Mouse (Mus musculus) adrenal gland, postnatal 10 days (tissue): ENCODE results near the gene Cdc73. TPM values are rescaled to one million over a fixed set of nuclear protein-coding genes. Genes with fewer than 3 reads are reported as not detected.
"Not testable (repeated sequence)": the region's sequence is repeated elsewhere in the genome, so short reads cannot be mapped to it uniquely, and the experiment has no call there.

ENCODE experiments used
- DNase-seq: peaks from one replicate; pipeline ENCODE4 v3.0.0; 2021; ENCODE audit warnings: mixed read lengths
- long read RNA-seq, 2 experiments: library from polyadenylated mRNA; stranded (forward); transcript quantifications; one replicate each; pipeline ENCODE4 v2.0.0; 2021
- total RNA-seq, 2 experiments: library from RNA; stranded (reverse); gene quantifications; 2 replicates each; pipeline ENCODE4 v1.2.3; 2021

Gene Cdc73
- total RNA-seq: 10 to 100 TPM; 66.4 to 74.2 TPM
- long read RNA-seq, experiment 1, full-length matches to known transcripts: 24 of 32 reads
- long read RNA-seq, experiment 1, partial matches to known transcripts: 5 of 32 reads
- long read RNA-seq, experiment 1, other reads (novel, unspliced or antisense): 3 of 32 reads
- long read RNA-seq, experiment 2, full-length matches to known transcripts: 20 of 22 reads
- long read RNA-seq, experiment 2, partial matches to known transcripts: 0 of 22 reads
- long read RNA-seq, experiment 2, other reads (novel, unspliced or antisense): 2 of 22 reads

GRCm38 (mm10) chr1:143702741-143703262, at the start of gene Cdc73:
TSS of gene Cdc73 (minus strand) at chr1:143702893.
- DNase-seq: peak; percentile 96

DNA sequence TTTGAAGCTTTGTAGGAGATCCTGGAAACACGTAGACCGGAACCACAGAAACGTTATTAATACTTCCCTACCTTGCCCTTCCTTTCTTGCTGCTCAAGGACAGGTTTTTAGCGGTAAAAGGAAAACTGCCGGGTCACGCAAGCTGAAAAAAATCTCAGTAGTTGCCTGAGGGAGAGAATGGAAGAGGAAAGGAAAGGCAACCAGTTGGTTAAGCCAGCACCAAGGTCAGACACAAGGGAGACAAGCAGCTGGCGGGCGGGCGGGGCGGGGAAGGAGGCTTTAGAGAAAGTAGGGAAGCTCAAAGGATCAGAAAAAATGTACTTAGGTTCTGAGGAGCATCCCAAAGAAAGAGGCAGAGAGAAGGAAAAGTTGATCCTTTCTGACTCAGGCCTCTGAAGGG, 43.2 kb upstream of the Cdc73 start:
- no peak for DNase-seq

DNA sequence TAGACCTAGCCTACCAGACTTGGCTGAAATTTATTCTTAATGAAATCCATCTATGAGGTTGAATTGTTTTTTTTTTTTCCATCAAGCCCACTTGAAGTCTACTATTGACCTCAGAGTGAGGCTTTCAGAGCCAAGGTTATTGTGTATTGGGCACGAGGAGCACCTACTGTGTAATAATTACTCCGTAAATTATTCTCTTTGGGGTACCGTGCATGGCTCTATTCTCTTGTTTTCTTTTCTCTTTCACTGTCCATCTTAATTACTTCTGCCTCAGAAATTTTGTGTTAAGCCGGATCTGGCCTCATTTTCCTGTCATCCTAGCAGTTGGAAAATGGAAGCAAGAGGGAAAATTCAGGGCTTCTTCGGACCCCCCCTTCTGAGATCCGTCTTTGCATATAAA, 39.5 kb upstream of the Cdc73 start:
- no peak for DNase-seq

DNA sequence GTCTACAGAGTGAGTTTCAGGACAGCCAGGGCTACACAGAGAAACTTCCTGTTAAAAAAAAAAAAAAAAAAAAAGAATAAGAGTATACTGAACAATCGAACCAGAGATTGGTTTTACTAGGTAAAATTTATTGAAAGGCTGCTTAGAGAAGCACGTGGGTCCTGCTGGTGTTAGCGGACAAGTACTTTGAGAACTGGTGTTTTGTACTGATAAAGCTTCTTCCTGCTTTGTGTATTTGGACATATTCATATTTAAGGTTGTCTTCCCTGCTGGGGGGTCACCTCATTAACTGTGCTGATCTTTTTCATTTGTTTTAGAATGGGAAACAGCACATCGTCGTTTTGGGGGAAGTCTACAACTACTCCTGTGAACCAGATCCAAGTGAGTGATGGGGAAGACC, 38.6 kb upstream of the Cdc73 start:
- no peak for DNase-seq

- no peak for DNase-seq
These were observed 37.9 kb upstream of the Cdc73 start for GRCm38 (mm10) chr1:143740581-143740980.

DNA sequence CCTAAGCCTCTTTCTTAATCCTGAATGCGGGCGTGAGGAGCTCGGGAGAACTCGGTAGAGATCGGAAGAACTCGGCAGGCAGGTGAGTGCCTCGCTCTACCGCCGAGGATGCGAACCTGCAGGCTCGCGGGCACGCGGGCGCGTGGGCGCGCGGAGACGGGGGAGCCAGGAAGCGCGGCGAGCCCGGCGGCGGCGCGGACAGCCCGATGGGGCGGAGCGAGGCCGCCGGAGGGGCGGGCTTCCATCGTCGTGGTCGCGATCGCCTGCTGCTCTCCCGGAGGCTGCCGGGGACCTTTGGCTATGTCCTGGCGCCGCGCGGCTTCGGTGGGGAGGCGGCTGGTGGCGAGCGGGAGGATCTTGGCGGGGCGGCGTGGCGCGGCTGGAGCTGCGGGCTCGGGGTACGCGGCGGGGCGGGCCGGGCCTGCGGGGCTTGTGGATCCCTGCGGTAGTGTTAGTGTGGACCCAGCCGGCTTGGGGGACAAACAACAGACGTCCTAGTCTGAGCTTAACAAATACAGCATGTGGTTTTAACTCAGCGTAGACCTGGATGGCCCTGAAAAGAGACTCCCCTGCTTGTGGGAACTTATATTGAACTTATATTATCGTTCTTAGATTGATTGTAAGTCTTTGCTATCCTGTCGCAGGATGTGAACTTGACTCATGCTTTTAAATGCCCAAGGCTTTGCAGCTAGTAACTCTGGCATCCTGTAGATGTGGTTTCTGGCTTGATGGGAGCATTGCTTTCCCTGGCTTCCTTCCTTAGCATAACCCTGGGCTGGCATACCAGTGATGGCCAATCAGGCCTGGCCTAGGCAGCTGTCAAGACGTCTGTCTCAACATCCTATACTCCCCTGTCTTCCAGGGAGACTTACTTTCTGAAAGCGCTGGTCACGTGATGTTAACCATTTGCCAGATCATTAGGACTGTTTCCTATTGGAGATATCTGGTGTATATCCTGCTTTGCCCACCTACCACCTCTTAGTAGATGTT, 37.0 kb upstream of the Cdc73 start:
- peak; percentile 91 for DNase-seq

DNA sequence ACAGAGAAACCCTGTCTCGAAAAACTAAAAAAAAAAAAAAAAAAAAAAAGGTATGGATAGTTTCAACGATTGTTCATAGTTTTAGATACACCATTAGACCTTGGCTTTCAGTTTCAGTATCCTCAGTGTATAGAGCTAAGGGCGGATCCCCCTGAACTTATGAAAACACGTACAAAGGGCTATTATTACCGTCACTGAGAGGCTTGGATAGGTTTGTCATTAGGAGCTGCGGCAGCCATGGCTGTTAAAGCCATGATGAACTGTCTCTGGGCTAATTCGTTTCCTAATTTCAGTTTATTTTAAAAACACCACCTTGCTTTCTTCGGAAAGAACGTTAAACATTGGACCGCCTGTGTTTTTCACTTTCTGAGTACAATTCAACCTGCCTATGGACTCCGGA, 36.1 kb upstream of the Cdc73 start:
- DNase-seq: no peak

DNA sequence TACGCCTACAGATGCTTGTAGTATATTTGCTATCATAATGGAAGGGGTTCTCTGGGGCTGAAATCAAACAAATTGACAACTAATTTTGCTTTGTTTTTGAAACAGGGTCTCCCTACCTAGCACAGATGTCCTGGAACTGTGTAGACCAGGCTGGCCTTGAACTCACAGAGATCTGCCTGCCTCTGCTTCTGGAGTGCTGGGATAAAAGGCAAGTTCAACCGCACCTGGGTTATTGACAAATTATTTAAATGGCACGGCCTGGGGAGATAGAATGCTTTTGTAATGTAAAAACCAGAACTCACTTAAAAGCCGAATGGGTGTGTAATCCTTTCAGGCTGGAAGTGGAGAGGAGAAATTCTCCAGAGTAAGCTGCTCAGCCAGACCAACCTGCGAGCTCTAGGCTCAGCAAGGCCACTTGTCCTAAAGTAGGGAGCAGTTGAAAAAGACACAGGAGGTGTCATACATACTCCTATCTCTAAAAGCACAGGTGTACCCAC, 31.3 kb upstream of the Cdc73 start:
- no peak for DNase-seq

DNA sequence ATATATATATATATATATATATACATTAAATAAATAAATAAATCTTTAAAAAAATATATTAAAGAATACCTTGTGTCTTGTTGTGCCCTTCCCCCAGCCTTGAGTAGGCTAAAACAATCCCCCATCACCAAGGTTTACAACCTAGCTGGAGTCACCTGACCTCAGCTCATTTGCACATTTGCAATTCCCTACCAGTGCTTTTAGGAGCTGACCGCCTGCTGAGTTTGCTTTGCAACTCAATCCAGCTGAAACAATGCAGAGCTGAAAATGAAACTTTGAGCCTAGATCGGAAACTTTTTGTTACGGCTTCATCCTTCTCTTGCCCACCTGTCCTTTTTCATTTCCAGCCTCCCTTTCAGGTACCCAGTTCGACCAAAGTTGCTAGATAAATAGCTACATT, 29.0 kb upstream of the Cdc73 start:
- DNase-seq: no peak

GRCm38 (mm10) chr1:143730899-143731298, 28.2 kb upstream of the Cdc73 start:
- peak; percentile 49 for DNase-seq

- peak; percentile 29 for DNase-seq
These were observed 25.2 kb upstream of the Cdc73 start for GRCm38 (mm10) chr1:143727701-143728445.

DNA sequence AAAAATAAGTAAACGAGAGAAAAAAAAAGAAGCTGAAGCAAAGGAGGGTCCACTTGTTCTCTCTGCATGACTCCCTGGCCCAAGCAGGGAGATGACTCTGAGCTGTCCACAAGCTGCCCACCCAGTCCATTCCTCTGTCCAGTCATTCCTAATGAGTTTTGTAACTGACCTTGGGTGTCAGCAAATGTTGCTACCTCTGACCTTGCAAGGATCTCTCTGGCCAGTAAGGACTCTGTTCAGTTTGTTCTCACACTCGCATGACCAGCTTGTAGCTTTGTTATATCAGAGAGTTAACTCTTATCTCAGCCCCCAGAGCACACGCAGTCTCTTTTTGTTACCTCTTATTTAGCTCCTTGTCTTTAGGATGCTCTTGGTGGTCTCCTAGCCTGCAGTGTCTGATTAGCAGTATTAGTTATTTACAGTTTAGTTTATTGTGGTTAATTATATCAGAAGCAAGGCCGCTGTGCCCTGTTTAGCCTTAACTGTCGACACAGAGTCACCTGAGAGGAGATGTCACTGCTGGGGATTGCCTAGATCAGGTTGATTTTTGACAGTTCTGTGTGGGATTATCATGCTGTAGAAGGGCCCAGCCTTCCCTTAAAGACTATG, 21.9 kb upstream of the Cdc73 start:
- peak; percentile 35 for DNase-seq

DNA sequence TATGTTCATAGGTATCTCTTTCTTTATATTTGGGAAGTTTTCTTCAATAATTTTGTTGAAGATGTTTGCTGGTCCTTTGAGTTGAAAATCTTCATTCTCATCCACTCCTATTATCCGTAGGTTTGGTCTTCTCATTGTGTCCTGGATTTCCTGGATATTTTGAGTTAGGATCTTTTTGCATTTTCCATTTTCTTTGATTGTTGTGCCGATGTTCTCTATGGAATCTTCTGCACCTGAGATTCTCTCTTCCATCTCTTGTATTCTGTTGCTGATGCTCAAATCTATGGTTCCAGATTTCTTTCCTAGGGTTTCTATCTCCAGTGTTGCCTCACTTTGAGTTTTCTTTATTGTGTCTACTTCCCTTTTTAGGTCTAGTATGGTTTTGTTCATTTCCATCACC, 13.3 kb upstream of the Cdc73 start, which contains the start of gene Glrx2:
Glrx2 (plus strand) TSS at position 301 of the 400 bp plus-strand sequence.
- not testable (repeated sequence) for DNase-seq

GRCm38 (mm10) chr1:143710627-143710976, 7.9 kb upstream of the Cdc73 start:
- DNase-seq: no peak

DNA sequence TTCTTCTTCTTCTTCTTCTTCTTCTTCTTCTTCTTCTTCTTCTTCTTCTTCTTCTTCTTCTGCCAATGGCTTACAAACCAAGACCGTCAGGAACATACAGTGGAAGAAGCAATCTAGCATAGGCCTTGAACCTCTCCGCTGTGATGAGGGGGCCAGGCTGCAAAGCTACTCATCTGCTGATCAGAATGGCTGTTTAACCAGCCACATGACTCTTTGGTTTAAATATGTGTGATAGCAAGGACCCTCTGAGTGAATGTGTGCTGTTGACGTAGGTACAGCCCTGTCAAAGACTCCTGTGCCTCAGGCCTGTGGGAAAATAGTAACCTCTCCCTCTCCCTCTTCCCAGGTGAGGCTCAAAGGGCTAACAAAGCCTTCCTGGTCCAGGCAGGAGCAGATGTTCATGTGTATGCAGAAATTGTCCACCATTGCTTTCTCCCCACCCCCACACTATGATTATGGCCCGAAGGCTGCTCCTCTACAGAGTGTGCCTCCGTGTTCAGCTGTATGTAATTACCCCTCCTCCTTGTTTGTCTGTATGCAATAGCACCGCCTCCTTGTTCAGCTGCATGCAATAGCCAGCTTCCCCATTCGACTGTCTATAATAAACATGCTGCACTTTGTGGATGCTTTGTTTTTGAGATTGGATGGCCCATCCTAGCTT, 7.4 kb upstream of the Cdc73 start:
- no peak for DNase-seq

GRCm38 (mm10) chr1:143708361-143708760, 5.7 kb upstream of the Cdc73 start:
- no peak for DNase-seq

DNA sequence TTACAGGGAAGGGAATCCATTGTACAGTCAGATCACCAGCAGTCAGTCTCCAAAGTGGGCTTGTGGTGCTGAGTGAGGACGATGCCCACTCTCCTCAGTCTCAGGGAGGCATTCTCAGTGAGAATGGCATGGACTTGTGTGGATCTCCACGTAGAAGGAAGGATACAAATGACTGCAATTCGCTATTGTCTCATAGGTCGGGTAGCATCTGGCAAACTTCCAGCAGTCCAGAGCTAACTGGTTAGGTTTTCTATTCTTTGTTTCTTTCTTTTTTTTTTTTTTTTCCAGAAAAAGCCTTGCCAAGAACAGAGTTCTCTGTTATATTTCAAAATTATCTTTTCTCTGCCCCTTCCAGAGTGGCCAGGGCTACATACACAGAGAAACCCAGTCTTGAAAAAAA, 4.3 kb upstream of the Cdc73 start:
- DNase-seq: peak; percentile 38

DNA sequence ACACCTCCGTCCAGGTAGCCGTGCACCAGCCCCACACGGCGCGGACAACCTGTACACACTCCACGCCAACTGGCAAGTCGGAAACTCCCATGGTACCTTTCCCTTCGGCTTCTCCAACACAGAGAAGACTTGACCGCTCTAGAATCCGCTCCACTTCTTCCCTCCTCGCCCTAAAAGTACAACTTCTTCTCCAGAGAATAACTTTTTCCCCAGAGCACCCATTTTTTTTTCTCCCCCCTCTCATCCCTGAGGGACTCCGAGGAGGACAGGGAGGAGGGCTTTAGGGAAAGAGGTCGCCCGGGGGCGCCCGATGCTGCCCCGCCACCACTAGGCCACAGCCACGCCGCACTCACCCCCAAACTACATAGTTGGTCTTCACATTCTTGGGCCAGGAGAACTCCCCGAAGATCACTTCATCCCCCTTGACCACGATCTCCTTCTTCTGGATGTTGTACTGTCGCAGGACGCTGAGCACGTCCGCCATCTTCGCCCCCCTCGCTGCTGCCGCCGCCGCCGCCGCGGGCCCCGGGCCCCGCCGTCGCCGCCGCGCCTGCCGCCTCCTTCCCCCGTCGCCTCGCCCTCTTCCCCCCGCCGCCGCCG, 452 bp downstream of the Cdc73 start:
- no peak for DNase-seq

- DNase-seq: no peak
These were observed 957 bp downstream of the Cdc73 start for GRCm38 (mm10) chr1:143701736-143702135.

DNA sequence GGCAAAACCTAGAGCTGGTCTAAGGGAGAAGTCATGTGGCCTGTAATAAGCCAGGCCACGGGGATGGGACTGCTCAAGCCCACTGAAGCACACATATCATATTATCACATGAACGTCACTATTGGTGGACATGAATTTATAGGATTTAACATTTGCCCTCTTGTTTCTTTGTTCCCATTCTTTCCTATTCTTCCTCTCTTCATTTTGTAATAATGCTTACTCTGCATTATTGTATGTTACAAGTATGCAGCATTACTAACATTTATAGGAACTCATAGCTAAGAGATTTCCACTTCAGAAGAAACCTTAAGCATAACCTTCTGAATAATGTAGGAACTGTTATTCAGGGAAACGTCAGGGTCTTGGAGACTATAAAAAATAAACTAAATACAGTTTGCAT, 17.8 kb downstream of the Cdc73 start:
- no peak for DNase-seq

GRCm38 (mm10) chr1:143681108-143681507, 21.6 kb downstream of the Cdc73 start:
- peak; percentile 50 for DNase-seq
